Comparison of ENCODE assay signal across 8 mouse cellular contexts in the genomic region with DNA sequence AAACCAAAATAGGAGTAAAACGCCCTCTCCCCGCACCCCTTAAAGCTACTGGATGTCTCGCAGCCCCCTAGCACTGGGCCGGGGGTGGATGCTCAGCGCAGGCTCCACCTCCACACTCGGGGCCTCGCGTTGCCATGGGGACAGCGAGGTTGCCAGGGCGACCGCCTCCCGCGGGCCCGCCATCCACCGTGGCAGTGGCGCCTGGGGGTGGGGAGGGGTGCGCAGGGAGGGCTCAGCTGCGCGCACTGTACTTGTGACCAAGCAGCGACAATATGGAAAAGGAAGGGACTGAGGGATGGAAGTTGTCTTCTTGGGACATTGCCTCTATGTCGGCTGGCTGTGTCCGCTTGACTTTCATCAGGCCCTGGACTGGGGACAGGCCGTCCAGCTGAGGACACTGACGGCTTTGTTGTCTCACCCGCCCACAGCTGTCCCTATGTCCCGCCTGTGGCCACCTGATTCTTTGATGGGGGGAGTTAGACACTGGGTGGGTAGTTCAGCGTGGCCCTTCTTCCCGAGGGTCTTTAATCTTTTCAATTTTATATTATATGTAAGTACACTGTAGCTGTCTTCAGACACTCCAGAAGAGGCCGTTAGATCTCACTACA. TPM values are rescaled to one million over a fixed set of nuclear protein-coding genes. Genes with fewer than 3 reads are reported as not detected.
DNase-seq lines count a peak whose midpoint lies in the region; ATAC-seq and TF ChIP-seq lines count a peak whose summit lies in the region.

No protein-coding gene starts in this region.

- no peak for TF ChIP-seq CTCF in lung, adult 2 months (IDR thresholded peaks at IDR 0.05; ENCODE audit: insufficient read depth, low read length)

- H3K9me3 ChIP-seq in embryonic facial prominence, embryonic 14.5 days (ENCODE audit: control insufficient read depth, low read length): no peaks in the 10 kb centered on the region
- no peaks in the 10 kb centered on the region for H3K9me3 ChIP-seq in hindbrain, embryonic 11.5 days (ENCODE audit: control insufficient read depth, low read length)

- H3K27ac ChIP-seq in embryonic facial prominence, embryonic 14.5 days (replicated peaks; ENCODE audit: low read depth, low read length): 0 out of 2 replicates have a peak overlapping the region, but pooled peaks have one; percentile 5
- peak overlapping the region; percentile 96 for H3K27ac ChIP-seq in hindbrain, embryonic 11.5 days (ENCODE audit: low read depth, low read length)

- TF ChIP-seq POLR2A in lung, adult 2 months (IDR thresholded peaks at IDR 0.05; ENCODE audit: borderline replicate concordance, extremely low read depth, low read depth, low read length): no peak

- no peak overlapping the region for H3K4me3 ChIP-seq in lung, adult 2 months (replicated peaks; ENCODE audit: extremely low read depth, low read depth, low read length)
- H3K4me3 ChIP-seq in embryonic facial prominence, embryonic 14.5 days (ENCODE audit: low read depth, low read length): no peak overlapping the region
- peak overlapping the region; percentile 25 for H3K4me3 ChIP-seq in hindbrain, embryonic 11.5 days (ENCODE audit: low read depth, low read length)

- peak overlapping the region; percentile 22 for H3K9ac ChIP-seq in embryonic facial prominence, embryonic 14.5 days (ENCODE audit: low read depth, low read length)
- peak overlapping the region; percentile 46 for H3K9ac ChIP-seq in hindbrain, embryonic 11.5 days (ENCODE audit: low read depth, low read length)

- peak overlapping the region; percentile 41 for H3K4me2 ChIP-seq in embryonic facial prominence, embryonic 14.5 days (ENCODE audit: low read depth, low read length)
- peak overlapping the region; percentile 56 for H3K4me2 ChIP-seq in hindbrain, embryonic 11.5 days (replicated peaks; ENCODE audit: low read depth, low read length)

- H3K36me3 ChIP-seq in embryonic facial prominence, embryonic 14.5 days (ENCODE audit: control insufficient read depth, insufficient read depth, low read length): peaks cover 19% of the 10 kb centered on the region
- H3K36me3 ChIP-seq in hindbrain, embryonic 11.5 days (ENCODE audit: control insufficient read depth, insufficient read depth, low read length): no peaks in the 10 kb centered on the region

- no peaks in the 10 kb centered on the region for H3K27me3 ChIP-seq in embryonic facial prominence, embryonic 14.5 days (replicated peaks; ENCODE audit: control insufficient read depth, insufficient read depth, low read length)
- H3K27me3 ChIP-seq in hindbrain, embryonic 11.5 days (ENCODE audit: control insufficient read depth, insufficient read depth, low read length): no peaks in the 10 kb centered on the region

- WGBS in lung, adult 2 months: 50% methylated on average over 29 of the region's 29 CpGs
- 8% methylated on average over 25 of the region's 29 CpGs for WGBS in embryonic facial prominence, embryonic 14.5 days
- WGBS in hindbrain, embryonic 11.5 days: 4% methylated on average over 29 of the region's 29 CpGs

- peak; percentile 88 for ATAC-seq in embryonic facial prominence, embryonic 14.5 days (ENCODE audit: low read depth)
- ATAC-seq in hindbrain, embryonic 11.5 days (ENCODE audit: low FRiP score): peak; percentile 95
- ATAC-seq in inflammation-experienced regulatory T-cells, adult 6 months: no peak

- DNase-seq in lung, postnatal 10 days: peak; percentile 27
- DNase-seq in lung, adult 2 months: no peak
- peak; percentile 78 for DNase-seq in embryonic facial prominence, embryonic 14.5 days (ENCODE audit: low spot score)
- peak; percentile 95 for DNase-seq in hindbrain, embryonic 11.5 days (ENCODE audit: low spot score)
- DNase-seq in left cerebral cortex, adult 18-20 months (ENCODE audit: low spot score in 2 of 2): peak; percentile 90 to 96
- peak; percentile 93 for DNase-seq in neural tube, embryonic 10.5 days (ENCODE audit: extremely low spot score, low spot score)
- DNase-seq in urinary bladder, postnatal 4 days (ENCODE audit: low spot score in 2 of 2): no peak

- H3K4me1 ChIP-seq in lung, adult 2 months (ENCODE audit: control insufficient read depth, insufficient read depth, low read length): peaks cover 7% of the 10 kb centered on the region
- H3K4me1 ChIP-seq in embryonic facial prominence, embryonic 14.5 days (ENCODE audit: control insufficient read depth, insufficient read depth, low read length): peaks cover 19% of the 10 kb centered on the region
- H3K4me1 ChIP-seq in hindbrain, embryonic 11.5 days (replicated peaks; ENCODE audit: control insufficient read depth, insufficient read depth, low read length): peaks cover 33% of the 10 kb centered on the region

RNA-seq across cellular contexts. Expression of a gene that starts 10.4 kb away (rescaled TPM):
- 34.2 and 38.5 TPM in 2 replicates for polyA plus RNA-seq in lung, adult 2 months (2012; rRNA removed)
- 62.5 and 75.4 TPM in 2 replicates for polyA plus RNA-seq in embryonic facial prominence, embryonic 14.5 days (2014; fragmentation: Nextera tagmentation; extraction: Ambion mirVana)
- polyA plus RNA-seq in hindbrain, embryonic 11.5 days (2014; fragmentation: Nextera tagmentation; extraction: Ambion mirVana): 129 and 132 TPM in 2 replicates
- 100 to 1,000 TPM; 290 to 308 TPM for total RNA-seq in left cerebral cortex, adult 18-20 months (2021)
- polyA plus RNA-seq in inflammation-experienced regulatory T-cells, adult 6 months (2017; shearing (Covaris generic)): under 1 TPM in 1 of 3 experiments, not detected in 2; 0.43 TPM

RNA-seq across cellular contexts. Expression of a gene that starts 13.1 kb away (rescaled TPM):
- polyA plus RNA-seq in lung, adult 2 months (2012; rRNA removed): 0.20 TPM in 1 of 2 replicates, not detected in the other
- 0.16 TPM in 1 of 2 replicates, not detected in the other for polyA plus RNA-seq in embryonic facial prominence, embryonic 14.5 days (2014; fragmentation: Nextera tagmentation; extraction: Ambion mirVana)
- polyA plus RNA-seq in hindbrain, embryonic 11.5 days (2014; fragmentation: Nextera tagmentation; extraction: Ambion mirVana): 0.13 TPM in 1 of 2 replicates, not detected in the other
- total RNA-seq in left cerebral cortex, adult 18-20 months (2021): under 1 TPM; 0.63 to 0.72 TPM
- polyA plus RNA-seq in inflammation-experienced regulatory T-cells, adult 6 months (2017; shearing (Covaris generic)): 1 to 10 TPM in 1 of 3 experiments, under 1 TPM in 1, not detected in 1; 0.57 to 1.1 TPM

RNA-seq across cellular contexts. Expression of a gene that starts 17.0 kb away (rescaled TPM):
- 4.0 and 4.8 TPM in 2 replicates for polyA plus RNA-seq in lung, adult 2 months (2012; rRNA removed)
- 2.3 and 3.9 TPM in 2 replicates for polyA plus RNA-seq in embryonic facial prominence, embryonic 14.5 days (2014; fragmentation: Nextera tagmentation; extraction: Ambion mirVana)
- 0.59 and 0.69 TPM in 2 replicates for polyA plus RNA-seq in hindbrain, embryonic 11.5 days (2014; fragmentation: Nextera tagmentation; extraction: Ambion mirVana)
- under 1 TPM; 0.61 to 0.86 TPM for total RNA-seq in left cerebral cortex, adult 18-20 months (2021)
- polyA plus RNA-seq in inflammation-experienced regulatory T-cells, adult 6 months (2017; shearing (Covaris generic)): not detected

RNA-seq across cellular contexts. Expression of a gene that starts 26.7 kb away (rescaled TPM):
- 65.8 and 72.7 TPM in 2 replicates for polyA plus RNA-seq in lung, adult 2 months (2012; rRNA removed)
- polyA plus RNA-seq in embryonic facial prominence, embryonic 14.5 days (2014; fragmentation: Nextera tagmentation; extraction: Ambion mirVana): 8.3 and 10.7 TPM in 2 replicates
- polyA plus RNA-seq in hindbrain, embryonic 11.5 days (2014; fragmentation: Nextera tagmentation; extraction: Ambion mirVana): 1.5 TPM in 2 replicates
- total RNA-seq in left cerebral cortex, adult 18-20 months (2021): 1 to 10 TPM; 2.7 to 3.2 TPM
- polyA plus RNA-seq in inflammation-experienced regulatory T-cells, adult 6 months (2017; shearing (Covaris generic)): 1 to 10 TPM in 1 of 3 experiments, under 1 TPM in 1, not detected in 1; 0.21 to 1.2 TPM

RNA-seq across cellular contexts. Expression of a gene that starts 37.1 kb away (rescaled TPM):
- polyA plus RNA-seq in lung, adult 2 months (2012; rRNA removed): 103 and 134 TPM in 2 replicates
- 77.5 and 78.9 TPM in 2 replicates for polyA plus RNA-seq in embryonic facial prominence, embryonic 14.5 days (2014; fragmentation: Nextera tagmentation; extraction: Ambion mirVana)
- polyA plus RNA-seq in hindbrain, embryonic 11.5 days (2014; fragmentation: Nextera tagmentation; extraction: Ambion mirVana): 79.4 and 80.5 TPM in 2 replicates
- total RNA-seq in left cerebral cortex, adult 18-20 months (2021): 10 to 100 TPM; 86.7 to 98.4 TPM
- polyA plus RNA-seq in inflammation-experienced regulatory T-cells, adult 6 months (2017; shearing (Covaris generic)): 1 to 10 TPM; 2.1 to 2.8 (median 2.7) TPM

Comparison
In these comparisons a context has a peak if more than half of its experiments do, and no peak if none do; other contexts are left out.
1. DNase-seq: peak in lung, postnatal 10 days (single experiment), embryonic facial prominence, embryonic 14.5 days (single experiment), hindbrain, embryonic 11.5 days (single experiment), left cerebral cortex, adult 18-20 months (2 of 2) and neural tube, embryonic 10.5 days (single experiment); none in lung, adult 2 months (single experiment) and urinary bladder, postnatal 4 days (0 of 2).
2. RNA of a gene that starts 10.4 kb away (polyA plus RNA-seq): 129 to 132 TPM in hindbrain, embryonic 11.5 days, 62.5 to 75.4 TPM in embryonic facial prominence, embryonic 14.5 days and 34.2 to 38.5 TPM in lung, adult 2 months; 0.43 TPM in inflammation-experienced regulatory T-cells, adult 6 months; every median in the first group is over 10 times any median in the second.